Mouse (Mus musculus) MN1 (cell line): ENCODE data around the gene Psph.
"Not testable (repeated sequence)": the region's sequence is repeated elsewhere in the genome, so short reads cannot be mapped to it uniquely, and the experiment has no call there.

Experiments used
- DNase-seq: peaks from one replicate; pipeline ENCODE4 v3.0.0-alpha.2; 2016; ENCODE audit warnings: low spot score

Psph gene

DNA sequence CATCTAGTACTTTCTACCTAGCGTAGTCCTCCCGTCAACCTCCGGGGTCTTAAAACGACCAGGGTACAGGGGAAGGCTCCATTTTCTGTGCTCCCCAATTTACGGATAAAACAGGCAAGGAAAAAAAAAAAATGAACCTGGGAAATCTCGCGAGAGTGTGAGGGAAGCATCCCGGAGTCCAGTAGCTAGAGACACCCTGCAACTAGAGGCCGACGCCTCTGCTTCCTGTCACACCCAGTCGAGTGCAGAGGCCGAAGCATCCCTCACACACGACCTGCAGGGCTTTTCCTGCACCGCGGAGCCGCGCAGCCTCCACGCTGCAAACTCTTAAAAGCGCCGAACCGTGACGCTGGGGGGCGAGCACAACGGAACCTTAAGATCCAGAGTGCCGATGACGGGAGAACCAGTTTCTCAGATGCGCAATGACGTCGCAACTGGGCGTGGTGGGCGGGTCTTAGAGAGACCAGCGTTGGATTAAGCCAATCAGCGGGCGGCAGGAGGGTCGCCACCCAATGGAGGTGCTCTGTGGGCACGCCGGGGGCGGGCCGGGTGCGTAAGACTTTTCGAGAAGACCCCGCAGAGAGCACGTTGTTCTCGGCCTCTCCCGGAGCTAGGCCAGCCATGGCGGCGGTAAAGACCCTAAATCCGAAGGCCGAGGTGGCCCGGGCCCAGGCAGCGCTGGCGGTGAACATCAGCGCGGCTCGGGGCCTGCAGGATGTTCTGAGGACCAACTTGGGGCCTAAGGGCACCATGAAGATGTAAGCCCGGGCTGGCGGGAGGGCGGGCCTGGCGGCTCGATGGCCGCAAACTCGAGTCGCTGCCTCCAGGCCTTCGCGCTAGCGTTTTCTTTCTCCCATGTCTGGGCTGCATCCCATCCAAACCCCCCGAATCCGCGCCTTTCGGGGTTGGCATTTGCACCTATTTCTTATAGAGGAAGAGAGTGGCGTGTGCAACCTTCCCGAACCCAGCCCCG, at the start of gene Psph:
Psph (minus strand) TSS at position 632 of the 973 bp plus-strand sequence.
- DNase-seq: peak; percentile 99

GRCm38 (mm10) chr5:129790591-129790990, 3.3 kb upstream of the Psph start:
- not testable (repeated sequence) for DNase-seq

DNA sequence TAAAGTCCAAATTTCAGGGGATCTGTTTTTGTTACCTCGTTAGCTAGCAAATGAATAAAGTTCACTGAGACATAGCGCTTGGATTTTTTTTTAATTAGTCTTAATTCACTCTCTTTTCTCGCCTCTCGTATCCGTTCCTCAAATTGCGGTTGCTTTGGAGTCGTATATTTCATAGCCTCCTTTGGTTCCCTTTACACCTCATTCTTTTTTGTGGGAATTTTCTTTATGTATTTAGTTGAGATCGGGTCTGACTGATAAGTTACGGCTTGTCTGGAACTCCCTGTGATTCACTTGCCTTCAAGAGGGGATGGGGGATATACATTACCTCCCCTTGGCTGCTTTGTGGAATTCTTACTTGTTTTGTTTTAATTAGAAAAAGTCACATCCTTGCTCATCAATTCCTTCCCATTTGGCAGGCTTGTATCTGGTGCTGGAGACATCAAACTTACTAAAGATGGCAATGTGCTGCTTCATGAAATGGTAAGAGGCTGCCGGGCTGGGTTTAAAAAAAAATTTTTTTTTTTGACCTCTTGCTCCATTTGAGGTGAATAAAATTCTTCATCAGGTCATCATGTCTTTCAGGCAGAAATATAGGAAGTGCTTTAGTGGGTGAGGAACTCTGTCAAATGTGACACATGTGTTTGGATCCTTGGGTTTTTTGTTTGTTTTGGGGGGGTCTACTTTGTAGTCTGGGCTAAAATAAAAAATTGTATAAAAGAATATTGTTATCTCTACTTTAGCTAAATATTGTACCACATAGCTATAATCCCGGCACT, 757 bp upstream of the Psph start:
- DNase-seq: no peak

DNA sequence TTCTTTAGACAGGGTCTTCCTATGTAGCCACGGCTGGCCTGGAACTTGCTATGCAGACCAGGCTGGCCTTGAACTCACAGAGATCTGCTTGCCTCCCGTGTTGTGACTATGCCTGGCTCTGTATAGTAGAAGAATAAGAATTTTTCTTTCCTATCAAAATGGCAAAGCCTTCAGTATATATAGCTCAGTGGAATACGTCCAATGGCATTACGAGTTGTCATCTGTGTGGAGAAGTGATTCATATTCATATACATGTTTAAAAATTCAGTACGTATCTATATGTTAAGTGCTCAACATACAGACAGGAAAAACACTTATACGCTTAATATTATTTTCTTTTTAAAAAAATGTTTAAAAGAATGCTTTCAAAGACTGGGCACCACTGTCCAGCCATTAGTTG, 1.1 kb downstream of the Psph start:
- DNase-seq: no peak

DNA sequence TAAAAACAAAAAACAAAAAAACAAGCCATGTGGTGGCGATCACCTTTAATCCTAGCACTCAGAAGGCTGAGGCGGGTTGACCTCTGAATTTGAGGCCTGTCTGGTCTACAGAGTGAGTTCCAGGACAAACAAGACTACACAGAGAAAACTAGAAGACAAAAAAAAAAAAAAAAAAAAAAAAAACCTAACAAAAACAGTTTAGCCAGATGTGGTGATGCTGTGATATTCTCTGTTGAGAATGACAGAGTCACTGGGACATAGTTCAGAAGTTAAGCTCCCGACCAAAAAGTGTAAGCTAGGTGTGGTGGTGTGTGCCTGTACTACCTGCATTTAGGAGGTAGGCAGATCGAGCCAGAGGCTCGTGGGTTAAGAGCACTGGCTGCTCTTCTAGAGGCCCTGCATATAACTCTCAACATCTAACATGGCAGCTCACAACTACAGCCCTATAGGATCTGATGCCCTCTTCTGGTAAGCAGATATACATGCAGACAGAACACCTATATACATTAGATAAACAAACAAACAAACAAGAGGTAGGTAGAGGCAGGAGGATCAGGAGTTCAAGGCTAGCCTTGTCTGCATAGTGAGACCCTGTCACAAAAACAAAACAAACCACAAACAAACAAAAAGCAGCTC, 1.9 kb downstream of the Psph start:
- DNase-seq: no peak

GRCm38 (mm10) chr5:129782211-129782610, 5.0 kb downstream of the Psph start:
- DNase-seq: no peak

DNA sequence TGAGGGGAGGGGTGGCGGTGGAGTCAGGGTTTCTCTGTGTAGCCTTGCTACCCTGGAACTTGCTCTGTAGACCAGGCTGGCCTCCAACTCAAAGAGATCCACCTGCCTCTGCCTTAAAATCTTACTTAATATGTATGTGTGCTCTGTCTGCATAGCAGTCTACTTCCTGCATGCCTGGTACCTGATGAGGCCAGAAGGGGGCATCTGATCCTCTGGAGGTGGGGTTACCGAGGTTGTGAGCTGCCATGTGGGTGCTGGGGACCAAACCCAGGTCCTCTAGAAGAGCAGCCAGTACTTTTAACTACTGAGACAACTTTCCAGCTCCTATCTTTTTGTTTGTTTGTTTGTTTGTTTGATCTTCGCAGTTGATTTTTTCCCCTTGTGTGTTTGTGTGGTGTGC, 7.1 kb downstream of the Psph start:
- no peak for DNase-seq

DNA sequence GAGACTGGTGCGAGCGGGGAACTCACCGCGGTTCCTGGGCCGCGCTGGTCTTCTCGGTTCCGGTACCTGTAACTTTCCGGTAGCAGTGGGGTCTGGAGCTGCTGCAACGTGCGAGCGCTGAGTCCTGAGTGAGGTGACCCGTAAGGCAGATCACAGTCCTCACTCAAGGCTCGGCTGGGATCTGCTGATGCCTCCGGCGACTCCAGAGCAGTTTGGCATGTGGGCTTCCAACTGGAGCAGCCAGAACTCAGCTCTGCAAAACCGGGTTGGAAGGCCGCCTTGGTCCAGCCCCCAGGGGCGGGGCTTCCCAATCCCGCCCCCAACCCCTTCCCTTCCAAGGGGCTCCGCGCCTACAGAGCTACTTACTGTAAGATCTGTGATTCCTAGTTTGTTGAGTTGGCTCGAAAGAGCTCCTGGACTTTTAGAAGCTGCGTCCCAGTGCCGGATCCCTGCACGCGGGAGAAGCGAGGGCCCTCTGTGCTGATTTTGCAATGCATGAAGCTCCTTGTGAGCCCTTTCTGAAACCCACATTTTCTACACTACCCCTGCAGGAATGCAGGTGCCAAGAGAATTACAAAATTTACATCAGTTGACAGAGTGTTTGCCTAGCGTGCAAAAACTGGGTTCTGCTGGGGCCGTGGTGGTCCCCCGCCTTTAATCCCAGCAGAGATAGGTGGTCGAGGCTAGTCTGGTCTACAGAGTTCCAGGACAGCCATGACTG, 8.1 kb downstream of the Psph start:
- peak; percentile 71 for DNase-seq

DNA sequence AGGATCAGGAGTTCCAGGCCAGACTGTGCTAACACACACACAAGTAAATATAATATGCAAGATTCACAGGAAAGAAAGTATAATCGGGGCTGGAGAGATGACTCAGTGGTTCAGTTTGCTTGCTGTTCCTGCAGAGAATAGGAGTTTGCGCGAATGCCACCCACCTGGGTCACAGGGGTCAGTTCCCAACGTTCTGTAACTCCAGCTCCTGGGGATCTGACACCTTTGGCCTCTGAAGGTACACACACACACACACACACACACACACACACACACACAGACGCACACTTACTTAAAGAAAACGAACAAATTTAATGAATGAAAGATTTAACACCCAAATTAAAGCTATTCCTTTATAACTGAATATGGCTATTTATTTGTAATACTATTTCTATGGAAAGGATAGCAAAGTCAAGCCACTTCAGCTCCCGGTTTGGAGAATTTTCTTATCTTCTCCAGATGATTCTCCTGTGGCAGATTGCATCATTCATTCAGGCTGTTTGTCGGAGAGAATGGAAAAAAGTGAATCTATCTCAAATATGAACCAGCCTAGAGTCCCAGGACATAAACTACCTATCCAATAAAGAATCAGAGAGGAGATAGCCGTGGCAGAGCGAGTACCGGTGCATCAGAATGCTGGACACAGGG, 8.8 kb downstream of the Psph start:
- no peak for DNase-seq

DNA sequence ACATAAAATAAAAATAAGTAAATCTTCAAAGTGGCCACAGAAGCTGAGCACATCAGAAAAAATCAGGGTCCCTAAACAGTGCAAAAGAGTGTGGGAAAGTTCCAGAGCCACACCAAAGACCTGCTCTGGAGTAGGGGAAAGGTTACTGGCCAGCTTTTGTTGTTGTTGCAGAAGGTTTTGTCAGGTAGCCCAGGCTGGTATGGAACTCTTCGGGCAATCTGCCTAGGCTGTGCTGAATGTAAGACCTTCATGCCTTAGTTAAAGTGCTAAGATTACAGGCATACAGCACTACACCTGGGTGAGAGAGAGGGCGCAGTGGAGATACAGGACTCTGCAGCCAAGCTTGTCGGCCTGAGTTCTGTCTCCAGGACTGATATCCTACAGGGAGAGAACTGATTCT, 12.6 kb downstream of the Psph start:
- DNase-seq: no peak

DNA sequence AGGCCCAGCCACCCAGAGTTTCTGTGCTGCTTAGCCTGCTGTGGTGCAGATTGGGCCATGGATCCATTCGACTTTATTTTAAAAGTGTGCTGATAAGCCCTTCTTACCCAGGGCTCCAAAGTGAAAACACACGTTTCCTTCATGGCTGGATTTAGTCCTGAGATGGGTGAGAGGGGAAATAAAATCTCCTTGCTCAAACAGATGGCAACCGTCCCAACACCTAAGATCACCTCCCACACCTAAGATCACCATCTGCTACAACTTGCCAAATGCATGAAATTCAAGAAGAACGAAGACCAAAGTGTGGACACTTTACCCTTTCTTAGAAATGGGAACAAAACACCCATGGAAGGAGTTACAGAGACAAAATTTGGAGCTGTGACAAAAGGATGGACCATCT, 13.9 kb downstream of the Psph start:
- DNase-seq: not testable (repeated sequence)

GRCm38 (mm10) chr5:129772433-129772832, 14.8 kb downstream of the Psph start:
- no peak for DNase-seq

DNA sequence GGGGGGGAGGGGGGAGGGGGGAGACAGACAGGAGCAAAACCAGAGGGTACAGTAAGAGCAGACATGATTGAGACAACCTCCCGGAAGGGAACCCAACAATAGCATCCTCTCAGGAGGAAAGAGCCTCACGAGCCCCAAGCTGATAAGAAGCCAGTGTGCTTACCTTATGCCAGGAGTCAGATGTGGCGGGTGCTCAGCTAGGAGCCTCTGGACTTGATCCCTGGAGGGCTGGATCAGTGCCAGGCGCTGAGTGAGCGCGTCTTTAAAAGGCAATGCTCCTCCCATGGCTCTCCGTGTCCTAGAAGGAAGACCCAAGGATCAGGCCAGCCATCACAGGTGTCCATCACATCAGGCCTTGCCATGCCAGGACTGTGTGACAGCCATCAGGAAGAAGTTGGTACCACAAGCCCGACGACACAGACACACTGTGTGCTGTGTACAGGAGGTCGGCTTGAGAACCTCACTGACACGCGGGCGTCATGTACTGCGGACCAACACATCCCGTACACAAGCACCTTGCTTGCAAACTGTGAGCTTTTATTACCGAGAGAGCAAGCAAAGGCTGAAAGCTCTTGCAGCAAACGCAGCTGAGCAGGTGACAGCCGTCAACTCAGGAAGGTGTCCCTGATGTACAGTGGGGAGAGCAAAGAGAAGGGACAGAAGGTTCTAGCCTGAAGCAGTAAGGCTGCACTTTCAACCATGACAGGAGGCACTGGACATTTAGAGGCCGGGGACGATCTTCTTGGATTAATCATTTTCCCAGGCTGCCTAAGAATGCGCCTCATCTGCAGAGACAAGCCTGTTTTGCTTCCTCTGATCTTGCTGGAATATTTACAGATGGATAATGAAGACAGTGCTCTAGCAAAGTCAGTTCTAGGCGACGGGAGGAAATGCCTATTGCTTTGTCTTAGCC, 16.6 kb downstream of the Psph start:
- no peak for DNase-seq

DNA sequence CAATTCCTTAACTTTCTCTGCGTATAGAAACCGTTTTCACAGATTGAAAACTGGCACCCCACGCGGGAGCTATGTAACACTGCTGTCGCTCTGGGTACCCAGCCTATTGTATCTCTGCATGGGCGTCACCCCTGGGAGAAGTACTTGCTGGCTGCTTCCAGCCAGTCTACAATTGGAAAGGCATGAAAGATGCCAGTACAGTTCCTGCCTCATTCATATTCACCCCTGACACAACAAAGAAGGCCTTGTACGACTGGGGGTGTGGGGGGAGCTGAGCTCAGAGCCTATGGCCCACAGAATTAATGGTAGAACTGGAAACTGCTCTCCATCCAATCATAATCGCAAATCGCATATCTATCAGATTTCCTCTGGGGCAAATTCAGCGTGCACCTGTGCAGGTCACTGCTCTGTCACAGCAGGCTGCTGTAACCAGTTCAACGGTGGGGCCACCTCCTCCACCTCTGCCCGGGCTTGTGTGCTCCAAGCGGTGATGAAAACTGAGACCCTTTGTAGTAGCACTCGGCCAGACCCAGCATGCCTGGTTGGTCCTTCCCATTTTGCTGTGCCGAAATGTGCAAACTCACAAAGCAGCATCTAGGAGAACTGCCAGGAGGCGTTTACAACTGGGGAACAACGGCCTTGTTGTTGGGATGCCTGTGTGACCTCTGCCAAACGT, 25.2 kb downstream of the Psph start:
- DNase-seq: no peak

DNA sequence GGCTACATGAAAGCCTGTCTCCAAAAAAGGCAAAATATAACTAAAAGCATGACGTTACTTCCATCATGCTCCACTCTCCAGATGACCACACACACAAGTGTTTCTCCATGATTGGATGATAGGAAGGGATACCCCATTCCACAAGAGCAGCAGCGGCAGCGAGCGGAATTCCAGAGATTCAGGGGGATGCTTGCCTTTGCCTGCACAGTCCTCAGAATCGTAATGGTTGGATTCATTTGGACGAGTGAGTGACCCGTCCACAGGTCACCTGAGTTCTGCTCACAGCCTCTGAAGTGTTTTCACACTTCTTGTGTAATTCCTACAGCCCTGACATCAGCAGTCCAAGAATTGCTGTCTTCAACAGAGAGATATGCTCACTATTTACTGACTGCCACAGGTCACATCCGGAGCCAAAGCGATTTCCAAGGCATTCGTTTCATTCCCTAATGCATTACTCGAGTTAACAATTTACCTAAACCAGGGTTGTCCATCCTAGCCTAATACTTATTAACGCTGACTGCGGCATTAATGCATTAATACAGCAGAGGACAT, 27.2 kb downstream of the Psph start:
- DNase-seq: no peak

DNA sequence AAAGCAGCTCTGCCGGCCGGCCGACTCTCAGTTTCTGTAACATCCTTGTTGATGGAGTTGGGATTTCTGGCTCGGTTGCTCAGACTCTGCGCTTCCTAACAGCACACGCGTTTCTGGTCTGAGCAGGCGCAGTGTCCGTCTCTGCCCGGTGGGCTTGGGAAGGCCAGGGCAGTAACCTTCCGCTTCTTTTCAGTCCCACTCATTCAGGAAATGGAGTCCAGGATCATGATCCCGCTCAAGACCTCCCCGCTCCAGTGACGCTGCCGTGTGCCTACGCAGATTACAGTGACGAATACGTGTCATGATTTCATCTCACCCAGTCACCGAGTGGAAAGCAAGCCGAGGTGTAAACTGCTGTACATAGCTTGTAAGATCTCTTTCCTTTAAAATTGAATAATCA, 30.4 kb downstream of the Psph start:
- no peak for DNase-seq

GRCm38 (mm10) chr5:129744050-129744449, 43.2 kb downstream of the Psph start:
- DNase-seq: no peak

GRCm38 (mm10) chr5:129742903-129743488, 44.3 kb downstream of the Psph start:
- no peak for DNase-seq

GRCm38 (mm10) chr5:129740976-129741375, 46.3 kb downstream of the Psph start:
- no peak for DNase-seq
